Mouse (Mus musculus): Measurements from ENCODE around the gene Fchsd2.
A peak's percentile ranks its signal among the peaks of the same experiment; 100 is the strongest.

The Fchsd2 gene

DNA sequence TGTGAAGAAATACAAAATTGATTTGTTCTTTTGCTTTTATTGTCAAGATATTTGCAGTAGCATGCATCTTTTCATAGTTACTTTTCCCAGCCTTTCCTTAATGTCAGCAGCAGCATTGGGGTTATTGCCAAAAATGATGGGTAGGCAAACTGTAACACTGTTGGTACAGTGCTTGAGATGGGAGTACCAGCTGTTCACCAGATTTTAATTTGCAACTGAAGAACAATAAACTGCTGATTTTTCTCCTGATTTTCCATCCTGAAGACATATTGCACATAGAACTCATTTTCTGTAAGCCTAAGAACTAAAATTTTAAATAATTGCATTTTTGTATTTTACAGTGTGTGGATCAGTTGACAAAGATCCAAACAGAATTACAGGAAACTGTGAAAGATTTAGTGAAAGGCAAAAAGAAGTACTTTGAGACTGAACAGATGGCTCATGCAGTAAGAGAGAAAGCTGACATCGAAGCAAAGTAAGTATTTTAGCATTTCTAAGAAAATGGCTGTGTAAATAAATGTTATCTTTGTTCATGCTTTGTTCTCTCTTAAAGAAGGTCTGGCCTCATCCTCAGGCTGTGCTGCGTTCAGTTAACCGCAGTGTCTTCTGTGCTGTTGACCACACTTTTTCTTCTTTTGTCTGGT is 98.8 kb downstream of the Fchsd2 start:
- DNase-seq (ENCODE audit: low spot score in 2 of 2) = no peak

DNA sequence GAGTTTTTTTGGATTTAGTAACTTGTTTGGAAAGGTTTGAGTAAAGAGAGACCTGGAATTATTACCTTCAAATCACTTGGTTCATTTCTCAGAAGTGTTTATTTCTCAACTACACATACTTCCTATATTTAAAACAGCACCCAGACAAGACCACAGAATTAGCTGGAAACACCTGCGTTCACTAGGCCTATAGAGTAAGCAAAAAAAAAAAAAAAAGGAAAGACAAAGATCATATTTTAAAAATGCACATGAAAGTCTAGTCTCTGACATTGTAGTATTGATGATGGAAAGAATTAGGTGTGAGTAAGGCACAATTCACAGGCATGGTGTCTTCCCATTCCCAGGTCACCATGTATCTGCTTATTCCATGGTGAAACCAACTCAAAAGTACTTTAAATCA is 118.2 kb downstream of the Fchsd2 start:
- no peak for DNase-seq (ENCODE audit: low spot score in 2 of 2)

DNA sequence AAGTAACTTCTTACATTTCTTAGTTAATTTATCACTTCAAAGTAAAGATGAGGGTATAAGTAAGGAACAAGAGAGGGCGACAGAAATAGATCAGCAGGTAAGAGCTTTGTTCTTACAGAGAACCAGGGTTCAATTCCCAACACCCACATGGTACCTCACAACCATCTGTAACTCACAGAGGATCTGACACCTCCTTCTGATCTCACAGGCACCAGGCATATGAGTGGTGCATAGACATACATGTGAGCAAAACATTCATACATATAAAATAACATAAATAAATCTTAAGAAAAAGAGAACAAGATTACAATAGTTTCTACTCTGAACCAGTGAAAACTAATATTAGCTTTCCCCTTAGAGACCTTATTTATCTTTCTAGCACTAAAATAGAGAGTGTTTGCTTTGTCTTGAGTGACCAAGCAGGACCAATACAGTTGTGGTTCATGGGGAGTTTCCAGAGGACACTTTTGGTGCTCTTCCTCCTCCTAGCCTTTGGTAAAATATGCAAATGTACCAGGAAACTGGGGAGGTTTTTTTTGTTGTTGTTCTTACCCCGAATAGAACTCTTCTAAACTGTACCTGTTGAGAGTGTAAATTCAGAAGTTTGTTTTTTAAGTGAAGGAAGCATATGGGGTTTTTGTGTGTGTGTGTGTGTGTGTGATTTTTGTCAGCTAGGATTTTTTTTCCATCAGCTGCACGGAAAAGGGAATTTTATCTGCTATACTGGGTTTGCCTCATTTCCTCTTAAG is 121.0 kb downstream of the Fchsd2 start:
- no peak for DNase-seq (ENCODE audit: low spot score in 2 of 2)

- DNase-seq (ENCODE audit: low spot score in 2 of 2) = no peak
Measured at GRCm38 (mm10) chr7:101216724-101217123, 124.1 kb downstream of the Fchsd2 start.

DNA sequence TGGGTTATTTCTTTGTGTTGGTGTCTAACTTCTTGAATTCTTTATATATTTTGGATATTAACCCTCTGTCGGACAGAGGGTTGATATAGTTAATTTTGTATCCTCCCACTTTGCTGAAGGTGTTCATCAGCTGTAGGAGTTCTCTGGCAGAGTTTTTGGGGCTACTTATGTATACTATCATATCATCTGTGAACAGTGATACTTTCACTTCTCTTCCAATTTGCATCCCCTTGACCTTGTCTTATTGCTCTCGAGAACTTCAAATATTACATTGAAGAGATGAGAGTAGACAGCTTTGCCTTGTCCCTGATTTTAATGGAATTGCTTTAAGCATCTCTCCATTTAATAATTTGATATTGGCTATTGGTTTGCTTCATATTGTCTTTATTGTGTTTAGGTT is 130.8 kb downstream of the Fchsd2 start:
- DNase-seq (ENCODE audit: low spot score in 2 of 2) = no peak

GRCm38 (mm10) chr7:101229336-101229735 is 136.7 kb downstream of the Fchsd2 start:
- DNase-seq (ENCODE audit: low spot score in 2 of 2) = no peak

GRCm38 (mm10) chr7:101231458-101231857 is 138.8 kb downstream of the Fchsd2 start:
- DNase-seq (ENCODE audit: low spot score in 2 of 2) = no peak

DNA sequence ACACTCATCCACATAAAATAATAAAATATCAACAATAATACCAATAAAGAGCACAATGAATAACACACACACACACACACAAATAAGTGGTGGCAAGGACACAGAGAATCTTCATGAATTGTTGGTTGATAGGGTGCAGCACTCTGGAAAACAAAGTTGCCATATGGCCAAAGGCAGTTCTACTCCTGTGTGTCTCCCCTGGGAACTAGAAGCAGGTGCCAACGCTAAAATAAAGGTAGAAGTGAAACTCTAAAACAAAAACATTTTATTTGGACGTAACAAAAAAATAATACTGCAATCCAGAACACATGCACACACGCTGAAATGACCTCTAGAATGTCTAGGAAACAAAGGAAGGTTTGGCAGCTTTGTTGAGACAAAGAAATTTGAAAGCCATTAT is 140.1 kb downstream of the Fchsd2 start:
- DNase-seq (ENCODE audit: low spot score in 2 of 2) = no peak

DNA sequence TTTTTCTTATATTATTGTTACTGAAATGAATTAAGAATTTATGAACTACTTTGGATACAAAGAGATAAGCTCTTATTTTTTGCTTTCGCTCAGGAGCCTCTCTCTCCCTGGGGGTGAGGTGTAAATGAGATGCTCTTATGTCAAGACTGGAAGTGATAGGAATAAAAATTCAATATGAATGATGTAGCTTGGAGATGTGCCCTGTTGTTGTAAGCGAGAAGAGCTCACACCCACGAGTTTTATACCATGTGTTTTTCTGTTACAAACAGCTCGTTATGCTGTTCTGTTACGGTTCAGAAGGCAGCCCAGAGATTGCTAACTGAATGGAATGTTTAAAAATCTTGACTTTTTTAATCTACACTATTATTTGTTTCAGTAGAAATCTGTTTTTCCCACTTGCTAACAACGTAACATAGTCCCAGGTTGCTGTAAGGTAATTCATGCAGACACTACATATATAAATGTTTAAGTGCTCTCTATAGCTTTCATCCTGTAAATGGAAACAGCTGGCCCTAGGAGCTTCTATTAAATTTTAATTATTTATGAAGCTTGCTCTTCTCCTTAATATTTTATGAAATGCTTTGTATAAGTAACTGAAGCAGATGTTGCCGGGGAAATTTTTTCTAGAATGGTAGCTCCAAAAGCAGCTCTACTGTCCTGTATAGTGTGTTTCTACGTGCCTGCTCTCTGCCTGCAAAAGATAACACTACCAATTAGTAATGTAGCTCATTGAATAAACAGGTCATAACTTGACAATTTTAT is 144.2 kb downstream of the Fchsd2 start:
- no peak for DNase-seq (ENCODE audit: low spot score in 2 of 2)

- no peak for DNase-seq (ENCODE audit: low spot score in 2 of 2)
Measured at GRCm38 (mm10) chr7:101248760-101249159, 156.1 kb downstream of the Fchsd2 start.

DNA sequence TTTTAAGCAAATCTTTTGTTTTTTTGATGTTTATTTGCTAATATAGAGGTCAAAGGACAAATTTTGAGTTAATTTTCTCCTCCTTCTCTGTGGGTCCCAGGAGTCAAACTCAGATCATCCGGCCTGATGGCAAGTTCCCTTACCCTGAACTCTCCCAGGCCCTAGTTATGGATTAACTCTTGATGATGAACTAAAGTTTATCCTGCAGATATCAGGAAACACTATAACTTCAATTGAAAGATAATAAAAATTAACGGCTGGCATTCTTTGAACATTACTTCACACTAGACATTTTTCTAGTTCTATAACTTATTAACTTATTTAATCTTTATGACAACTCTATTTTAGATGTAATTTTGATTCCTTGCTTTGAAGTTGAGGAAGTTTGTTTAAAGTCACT is 156.5 kb downstream of the Fchsd2 start:
- DNase-seq (ENCODE audit: low spot score in 2 of 2) = no peak

DNA sequence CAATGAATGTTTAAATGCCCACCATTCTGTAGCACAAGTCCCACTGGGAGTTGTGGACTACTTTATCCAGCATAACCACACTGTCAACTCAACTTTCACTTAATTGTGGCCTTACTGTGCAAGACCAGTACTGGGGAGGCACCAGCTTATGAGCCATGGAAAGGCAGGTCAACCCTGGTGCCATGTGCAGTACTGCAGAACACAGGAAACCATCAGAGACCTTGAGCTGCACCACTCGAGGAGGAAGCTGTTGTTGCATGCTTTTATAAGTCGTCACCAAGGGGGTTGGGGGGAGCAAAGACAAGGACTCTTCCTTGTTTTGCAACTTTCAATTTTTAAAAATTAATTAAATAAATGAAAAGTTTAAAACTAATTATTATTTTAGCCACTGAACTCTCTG is 160.4 kb downstream of the Fchsd2 start:
- DNase-seq (ENCODE audit: low spot score in 2 of 2) = no peak

GRCm38 (mm10) chr7:101258482-101258881 is 165.8 kb downstream of the Fchsd2 start:
- DNase-seq (ENCODE audit: low spot score in 2 of 2) = no peak

- no peak for DNase-seq (ENCODE audit: low spot score in 2 of 2)
Measured at GRCm38 (mm10) chr7:101261941-101262546, 169.4 kb downstream of the Fchsd2 start.

DNA sequence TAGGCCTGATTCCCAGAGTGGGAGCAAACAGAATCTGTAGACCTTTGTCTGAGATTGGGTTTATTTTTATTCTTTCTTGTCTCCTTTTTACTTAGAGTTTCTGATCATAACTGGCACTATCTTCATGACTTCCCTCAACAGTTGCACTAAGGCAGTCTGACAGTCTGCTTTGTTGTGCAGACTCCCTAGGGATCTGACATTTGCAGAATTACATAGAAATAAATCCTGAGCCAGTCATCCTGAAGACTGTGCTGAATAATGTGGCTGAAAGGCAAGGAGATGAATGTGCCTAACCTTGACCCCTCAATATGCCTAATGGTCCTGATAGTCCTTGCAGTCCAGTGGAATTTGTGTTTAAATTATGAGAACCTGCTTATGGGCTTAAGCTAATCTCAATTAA is 170.8 kb downstream of the Fchsd2 start:
- DNase-seq (ENCODE audit: low spot score in 2 of 2) = no peak

GRCm38 (mm10) chr7:101267457-101268259 is 175.0 kb downstream of the Fchsd2 start:
- DNase-seq (ENCODE audit: low spot score in 2 of 2) = peak in 1 of 2 experiments; percentile 34

DNA sequence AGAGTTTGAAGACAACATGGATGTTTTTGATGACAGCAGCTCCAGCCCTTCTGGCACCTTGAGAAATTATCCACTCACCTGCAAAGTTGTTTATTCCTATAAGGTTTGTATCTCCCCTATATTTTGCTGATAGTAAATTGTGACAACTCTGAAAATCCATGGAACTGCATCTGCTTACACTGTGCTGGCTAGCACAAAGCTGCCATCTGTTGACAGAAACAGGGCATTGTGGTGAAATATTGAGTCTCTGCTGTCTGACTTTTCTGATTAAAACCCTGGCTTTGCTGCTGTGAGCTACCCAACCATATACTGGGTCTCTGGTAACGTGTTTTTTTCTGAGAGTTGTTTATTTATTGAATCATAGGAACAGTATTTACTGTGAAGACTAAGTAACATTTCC is 178.9 kb downstream of the Fchsd2 start:
- DNase-seq (ENCODE audit: low spot score in 2 of 2) = no peak

DNA sequence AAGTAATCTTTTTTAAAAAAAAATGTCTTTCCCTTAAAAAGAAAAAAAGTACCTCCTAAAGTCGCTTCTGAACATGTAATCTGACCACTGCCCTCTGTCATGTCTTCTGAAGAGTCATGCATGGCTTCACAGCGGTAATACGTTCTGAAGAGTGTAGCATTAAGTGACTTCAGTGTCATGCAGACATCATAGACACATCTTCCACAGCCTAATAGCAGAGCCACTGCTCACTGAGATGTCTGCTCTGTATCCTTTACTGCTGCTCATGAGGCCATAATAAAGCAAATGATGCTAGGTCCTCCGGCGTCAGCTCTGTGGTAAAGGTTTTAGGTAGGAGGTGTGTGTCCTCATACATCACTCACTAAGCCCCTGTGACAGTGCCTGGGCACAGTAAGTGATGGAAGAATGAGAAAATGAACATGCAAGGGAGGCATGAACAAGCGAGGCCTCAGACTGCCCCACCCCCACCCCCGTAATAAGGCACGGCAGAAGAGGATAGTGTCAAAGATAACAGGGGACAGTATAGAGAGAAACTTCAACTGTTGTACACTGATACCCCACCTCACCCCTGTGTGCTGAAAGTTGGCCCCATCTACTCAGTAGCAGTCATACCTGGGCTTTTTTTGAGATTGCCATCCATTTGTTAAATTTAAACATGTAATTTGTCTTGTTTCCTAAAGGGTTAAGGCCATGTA is 179.9 kb downstream of the Fchsd2 start:
- no peak for DNase-seq (ENCODE audit: low spot score in 2 of 2)

DNA sequence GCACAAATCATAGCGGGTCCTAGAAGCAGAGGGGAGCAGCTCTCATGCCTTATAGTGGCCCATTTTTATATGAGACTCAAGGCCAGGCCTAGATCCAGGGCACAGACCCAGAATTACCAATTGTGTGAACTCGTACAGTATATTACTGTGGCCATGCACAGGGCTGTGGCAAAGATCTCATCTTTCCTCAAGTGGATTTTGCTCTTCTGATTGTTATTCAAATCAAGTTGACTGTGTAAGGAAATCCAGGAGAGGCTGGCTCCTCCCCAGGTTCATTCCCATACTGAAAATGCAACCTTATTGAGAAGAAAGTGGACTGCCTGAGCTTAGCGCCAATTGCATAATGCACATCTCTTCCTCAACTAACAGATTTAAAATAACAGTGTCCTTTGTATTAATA is 190.1 kb downstream of the Fchsd2 start:
- DNase-seq (ENCODE audit: low spot score in 2 of 2) = no peak

GRCm38 (mm10) chr7:101284504-101284903 is 191.8 kb downstream of the Fchsd2 start:
- DNase-seq (ENCODE audit: low spot score in 2 of 2) = no peak

DNA sequence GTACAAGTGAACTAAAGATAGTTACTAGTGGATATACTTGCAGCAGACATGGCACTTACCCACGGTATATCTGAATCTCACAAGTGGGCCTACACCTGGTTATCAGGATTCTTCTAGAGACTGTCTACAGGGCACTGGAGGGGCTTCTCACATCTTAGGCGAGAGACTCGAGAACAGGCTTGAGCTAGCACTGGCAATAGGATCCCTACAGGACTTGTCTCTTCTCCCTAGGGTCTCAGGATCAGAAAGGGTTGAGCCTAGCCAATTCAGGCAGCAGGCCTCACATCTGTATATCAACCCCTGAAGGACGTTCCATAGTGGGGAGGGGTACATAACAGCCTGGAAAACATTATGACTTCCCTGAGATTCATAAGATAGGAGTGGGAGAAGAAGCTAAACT is 194.2 kb downstream of the Fchsd2 start:
- no peak for DNase-seq (ENCODE audit: low spot score in 2 of 2)

Data from right cerebral cortex, postnatal 36 days (tissue).